Mouse (Mus musculus): ENCODE data around the gene Vmn1r125.
"Not testable (repeated sequence)": the region's sequence is repeated elsewhere in the genome, so short reads cannot be mapped to it uniquely, and the experiment has no call there.

Gene Vmn1r125

GRCm38 (mm10) chr7:21271879-21272278 lies at the start of gene Vmn1r125:
TSS of gene Vmn1r125 (plus strand) at chr7:21272179.
- not testable (repeated sequence) for DNase-seq

- DNase-seq = not testable (repeated sequence)
These were observed 11.5 kb upstream of the Vmn1r125 start, which contains the start of gene Vmn1r124 for GRCm38 (mm10) chr7:21260517-21260916. TSS of gene Vmn1r124 (minus strand) at chr7:21260617.

- not testable (repeated sequence) for DNase-seq
These were observed 29.4 kb downstream of the Vmn1r125 start, which contains the start of gene Vmn1r126 for GRCm38 (mm10) chr7:21301367-21301766. TSS of gene Vmn1r126 (minus strand) at chr7:21301467.

- not testable (repeated sequence) for DNase-seq
These were observed 47.8 kb downstream of the Vmn1r125 start, which contains the start of gene Vmn1r127 for GRCm38 (mm10) chr7:21319761-21320160. TSS of gene Vmn1r127 (minus strand) at chr7:21319861.

Measured in cerebellum, postnatal 10 days (tissue).